Mouse (Mus musculus): ENCODE results near the gene Unc5a. TPM values are rescaled to one million over a fixed set of nuclear protein-coding genes. Genes with fewer than 3 reads are reported as not detected.

The Unc5a gene
- polyA plus RNA-seq, 2 experiments, result 2.2 to 3.3 TPM

GRCm38 (mm10) chr13:54995161-54995560 is 46.0 kb downstream of the Unc5a start:
- Histone ChIP-seq H3K27me3 (ENCODE audit: control insufficient read depth, insufficient read depth, low read length) (no peaks in the 10 kb centered on the region), H3K4me3 (replicated peaks; ENCODE audit: low read length) (no peak overlapping the region), H3K9me3 (ENCODE audit: control insufficient read depth, low read length) (no peaks in the 10 kb centered on the region), H3K27ac (replicated peaks; ENCODE audit: low read depth, low read length) (no peak overlapping the region), H3K4me1 (ENCODE audit: control insufficient read depth, insufficient read depth, low read length) (no peaks in the 10 kb centered on the region), H3K9ac (ENCODE audit: low read depth, low read length, severe bottlenecking) (no peak overlapping the region), H3K4me2 (replicated peaks; ENCODE audit: low read depth, low read length, severe bottlenecking) (no peak overlapping the region), H3K36me3 (ENCODE audit: control insufficient read depth, insufficient read depth, low read length) (no peaks in the 10 kb centered on the region)
- no peak for TF ChIP-seq POLR2A (IDR thresholded peaks at IDR 0.05; ENCODE audit: borderline replicate concordance, extremely low read depth, insufficient read depth, insufficient read length)
- no peak for DNase-seq (ENCODE audit: low spot score)
- no peak for ATAC-seq (ENCODE audit: low FRiP score, low read depth)
- 59% methylated on average over 6 of the region's 6 CpGs for WGBS

DNA sequence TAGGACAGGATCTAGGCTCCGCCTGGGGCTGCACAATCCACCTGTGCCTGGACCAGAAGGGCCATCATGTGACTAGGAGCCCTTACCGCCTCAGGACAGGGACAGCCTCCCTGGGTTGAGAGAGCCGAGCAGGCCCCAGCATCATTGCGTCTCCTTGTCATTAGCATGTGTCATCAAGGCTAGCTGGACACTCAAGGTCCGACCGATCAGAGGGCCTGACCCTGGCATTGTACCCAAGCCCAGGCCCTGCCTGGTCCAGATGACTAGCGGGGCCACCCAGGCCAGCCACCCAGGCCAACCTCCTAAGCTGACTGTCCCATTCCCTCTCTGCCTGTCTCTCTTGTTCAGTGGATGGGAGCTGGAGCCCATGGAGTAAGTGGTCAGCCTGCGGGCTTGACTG is 48.4 kb downstream of the Unc5a start:
- H3K27me3 ChIP-seq (ENCODE audit: control insufficient read depth, insufficient read depth, low read length), result no peaks in the 10 kb centered on the region
- H3K9me3 ChIP-seq (ENCODE audit: control insufficient read depth, low read length), result no peaks in the 10 kb centered on the region
- H3K9ac ChIP-seq (ENCODE audit: low read depth, low read length, severe bottlenecking), result no peak overlapping the region
- WGBS, result 81% methylated on average over 7 of the region's 8 CpGs
- ATAC-seq (ENCODE audit: low FRiP score, low read depth), result no peak
- no peak overlapping the region for H3K27ac ChIP-seq (replicated peaks; ENCODE audit: low read depth, low read length)
- H3K4me1 ChIP-seq (ENCODE audit: control insufficient read depth, insufficient read depth, low read length), result no peaks in the 10 kb centered on the region
- H3K36me3 ChIP-seq (ENCODE audit: control insufficient read depth, insufficient read depth, low read length), result no peaks in the 10 kb centered on the region
- no peak overlapping the region for H3K4me2 ChIP-seq (replicated peaks; ENCODE audit: low read depth, low read length, severe bottlenecking)
- no peak for DNase-seq (ENCODE audit: low spot score)
- H3K4me3 ChIP-seq (replicated peaks; ENCODE audit: low read length), result no peak overlapping the region
- no peak for TF ChIP-seq POLR2A (IDR thresholded peaks at IDR 0.05; ENCODE audit: borderline replicate concordance, extremely low read depth, insufficient read depth, insufficient read length)

DNA sequence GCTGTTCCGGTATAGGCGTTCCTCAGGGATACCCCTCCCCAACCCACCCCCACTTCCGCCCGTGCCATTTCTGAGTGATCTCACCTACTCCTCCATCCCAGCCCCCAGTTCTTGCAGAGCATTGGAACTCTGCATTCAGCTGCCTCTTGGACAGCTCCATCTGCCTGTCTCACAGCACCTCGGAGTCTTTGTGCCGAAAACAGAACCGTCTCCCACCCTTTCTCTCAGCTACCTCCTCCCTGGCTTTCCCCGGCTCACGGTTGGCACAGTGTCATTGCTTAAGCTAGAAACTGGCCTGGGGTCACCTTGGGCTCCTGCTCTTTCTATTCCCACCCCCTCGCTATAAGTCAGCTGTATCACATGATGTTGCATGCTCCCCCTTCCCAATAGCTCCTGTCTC is 51.2 kb downstream of the Unc5a start:
- Histone ChIP-seq H3K27ac (replicated peaks; ENCODE audit: low read depth, low read length) (no peak overlapping the region), H3K36me3 (ENCODE audit: control insufficient read depth, insufficient read depth, low read length) (no peaks in the 10 kb centered on the region), H3K4me3 (replicated peaks; ENCODE audit: low read length) (no peak overlapping the region), H3K4me1 (ENCODE audit: control insufficient read depth, insufficient read depth, low read length) (no peaks in the 10 kb centered on the region), H3K4me2 (replicated peaks; ENCODE audit: low read depth, low read length, severe bottlenecking) (no peak overlapping the region), H3K27me3 (ENCODE audit: control insufficient read depth, insufficient read depth, low read length) (no peaks in the 10 kb centered on the region), H3K9ac (ENCODE audit: low read depth, low read length, severe bottlenecking) (no peak overlapping the region), H3K9me3 (ENCODE audit: control insufficient read depth, low read length) (no peaks in the 10 kb centered on the region)
- DNase-seq (ENCODE audit: low spot score) (no peak), ATAC-seq (ENCODE audit: low FRiP score, low read depth) (no peak)
- 79% methylated on average over 10 of the region's 10 CpGs for WGBS
- TF ChIP-seq POLR2A (IDR thresholded peaks at IDR 0.05; ENCODE audit: borderline replicate concordance, extremely low read depth, insufficient read depth, insufficient read length), result no peak

GRCm38 (mm10) chr13:55002090-55002489 is 52.9 kb downstream of the Unc5a start:
- H3K27ac ChIP-seq (replicated peaks; ENCODE audit: low read depth, low read length), result no peak overlapping the region
- H3K9me3 ChIP-seq (ENCODE audit: control insufficient read depth, low read length), result no peaks in the 10 kb centered on the region
- ATAC-seq (ENCODE audit: low FRiP score, low read depth) (no peak), DNase-seq (ENCODE audit: low spot score) (no peak)
- no peaks in the 10 kb centered on the region for H3K4me1 ChIP-seq (ENCODE audit: control insufficient read depth, insufficient read depth, low read length)
- H3K27me3 ChIP-seq (ENCODE audit: control insufficient read depth, insufficient read depth, low read length), result no peaks in the 10 kb centered on the region
- WGBS, result 82% methylated on average over 10 of the region's 10 CpGs
- H3K36me3 ChIP-seq (ENCODE audit: control insufficient read depth, insufficient read depth, low read length), result no peaks in the 10 kb centered on the region
- TF ChIP-seq POLR2A (IDR thresholded peaks at IDR 0.05; ENCODE audit: borderline replicate concordance, extremely low read depth, insufficient read depth, insufficient read length), result no peak
- H3K9ac ChIP-seq (ENCODE audit: low read depth, low read length, severe bottlenecking), result no peak overlapping the region
- H3K4me3 ChIP-seq (replicated peaks; ENCODE audit: low read length), result no peak overlapping the region
- H3K4me2 ChIP-seq (replicated peaks; ENCODE audit: low read depth, low read length, severe bottlenecking), result no peak overlapping the region

DNA sequence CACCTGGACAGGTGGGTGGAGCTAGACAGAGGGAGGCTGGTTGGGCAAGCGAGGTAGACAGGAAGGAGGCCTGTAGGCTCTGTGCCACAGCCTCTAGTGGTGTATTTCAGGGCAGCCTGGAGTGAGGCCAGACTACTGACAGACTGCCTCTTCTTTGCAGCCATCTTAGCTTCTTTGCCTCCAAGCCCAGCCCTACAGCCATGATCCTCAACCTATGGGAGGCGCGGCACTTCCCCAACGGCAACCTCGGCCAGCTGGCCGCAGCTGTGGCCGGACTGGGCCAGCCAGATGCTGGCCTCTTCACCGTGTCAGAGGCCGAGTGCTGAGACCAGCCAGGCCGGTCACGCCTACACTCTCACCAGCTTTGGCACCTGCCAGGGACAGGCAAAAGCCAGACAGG is 55.4 kb downstream of the Unc5a start:
- 69% methylated on average over 7 of the region's 11 CpGs for WGBS
- no peak overlapping the region for H3K4me3 ChIP-seq (replicated peaks; ENCODE audit: low read length)
- H3K36me3 ChIP-seq (ENCODE audit: control insufficient read depth, insufficient read depth, low read length), result no peaks in the 10 kb centered on the region
- DNase-seq (ENCODE audit: low spot score) (peak; percentile 9), ATAC-seq (ENCODE audit: low FRiP score, low read depth) (no peak)
- TF ChIP-seq POLR2A (IDR thresholded peaks at IDR 0.05; ENCODE audit: borderline replicate concordance, extremely low read depth, insufficient read depth, insufficient read length), result no peak
- H3K27me3 ChIP-seq (ENCODE audit: control insufficient read depth, insufficient read depth, low read length), result no peaks in the 10 kb centered on the region
- H3K27ac ChIP-seq (replicated peaks; ENCODE audit: low read depth, low read length), result no peak overlapping the region
- no peak overlapping the region for H3K9ac ChIP-seq (ENCODE audit: low read depth, low read length, severe bottlenecking)
- no peak overlapping the region for H3K4me2 ChIP-seq (replicated peaks; ENCODE audit: low read depth, low read length, severe bottlenecking)
- no peaks in the 10 kb centered on the region for H3K4me1 ChIP-seq (ENCODE audit: control insufficient read depth, insufficient read depth, low read length)
- no peaks in the 10 kb centered on the region for H3K9me3 ChIP-seq (ENCODE audit: control insufficient read depth, low read length)

Measured in limb, embryonic 14.5 days (tissue).